Mouse (Mus musculus) lung, postnatal 0 days (tissue): ENCODE data around the gene Kcnh3. TPM values are rescaled to one million over a fixed set of nuclear protein-coding genes. Genes with fewer than 3 reads are reported as not detected.
A peak's percentile ranks its signal among the peaks of the same experiment; 100 is the strongest.

Experiments used
- ATAC-seq: fragments of 200-750 bp; cut with Nextera tagmentation; 2 replicates; pipeline ENCODE4 v1.8.0; 2017; ENCODE audit warnings: moderate library complexity
- DNase-seq: peaks from one replicate; pipeline ENCODE4 v3.0.0-alpha.2; 2016; ENCODE audit warnings: low spot score
- H3K27ac ChIP-seq: fragments of 300-500 bp; sonication (generic); 2 replicates; pipeline ENCODE4 v1.5.1; 2014; ENCODE audit warnings: antibody characterized with exemption, mild to moderate bottlenecking, low read length, mixed read lengths
- H3K27me3 ChIP-seq: fragments of 300-500 bp; sonication (generic); replicated peaks from 2 replicates; pipeline ENCODE4 v1.6.1; 2014; ENCODE audit warnings: low read length, mixed read lengths; ENCODE audit not compliant: insufficient read depth
- H3K36me3 ChIP-seq: fragments of 300-500 bp; sonication (generic); 2 replicates; pipeline ENCODE4 v1.6.1; 2014; ENCODE audit warnings: low read length, mixed read lengths; ENCODE audit not compliant: insufficient read depth
- H3K4me1 ChIP-seq: fragments of 300-500 bp; sonication (generic); 2 replicates; pipeline ENCODE4 v1.6.1; 2014; ENCODE audit warnings: antibody characterized with exemption, low read depth, low read length, mixed read lengths; ENCODE audit not compliant: insufficient read depth
- H3K4me2 ChIP-seq: fragments of 300-500 bp; sonication (generic); replicated peaks from 2 replicates; pipeline ENCODE4 v1.6.1; 2014; ENCODE audit warnings: low read depth, mild to moderate bottlenecking, low read length, moderate library complexity, mixed read lengths
- H3K4me3 ChIP-seq: fragments of 300-500 bp; sonication (generic); 2 replicates; pipeline ENCODE4 v1.5.1; 2014; ENCODE audit warnings: low read depth, low read length
- H3K9ac ChIP-seq: fragments of 300-500 bp; sonication (generic); replicated peaks from 2 replicates; pipeline ENCODE4 v1.6.1; 2014; ENCODE audit warnings: low read depth, mild to moderate bottlenecking
- H3K9me3 ChIP-seq: fragments of 300-500 bp; sonication (generic); 2 replicates; pipeline ENCODE4 v1.6.1; 2016; ENCODE audit warnings: low read length, mixed read lengths
- CTCF ChIP-seq: IDR thresholded peaks from 2 replicates; pipeline ENCODE4 v1.5.1; 2016; ENCODE audit warnings: antibody characterized with exemption, mild to moderate bottlenecking
- EP300 ChIP-seq: IDR thresholded peaks from 2 replicates; pipeline ENCODE4 v1.6.1; 2016; ENCODE audit warnings: antibody characterized with exemption, mild to moderate bottlenecking, control low read depth
- whole genome bisulfite sequencing: fragments of 180-500 bp; shearing (Covaris S2); extraction: QIAGEN DNeasy Blood & Tissue Kit; methylation state at CpG from one replicate; pipeline ENCODE4 v1.1.7; 2014; 5-methylcytosine and 5-hydroxymethylcytosine counted together
- polyA plus RNA-seq: library from polyadenylated mRNA; unstranded; fragments of >200 nt; fragmentation: Nextera tagmentation; extraction: Ambion mirVana; gene quantifications from 2 replicates; pipeline ENCODE4 v1.2.1, GENCODE M21; 2015

The Kcnh3 gene
- polyA plus RNA-seq, 1 experiment from 2014 or later: 0.21 TPM

DNA sequence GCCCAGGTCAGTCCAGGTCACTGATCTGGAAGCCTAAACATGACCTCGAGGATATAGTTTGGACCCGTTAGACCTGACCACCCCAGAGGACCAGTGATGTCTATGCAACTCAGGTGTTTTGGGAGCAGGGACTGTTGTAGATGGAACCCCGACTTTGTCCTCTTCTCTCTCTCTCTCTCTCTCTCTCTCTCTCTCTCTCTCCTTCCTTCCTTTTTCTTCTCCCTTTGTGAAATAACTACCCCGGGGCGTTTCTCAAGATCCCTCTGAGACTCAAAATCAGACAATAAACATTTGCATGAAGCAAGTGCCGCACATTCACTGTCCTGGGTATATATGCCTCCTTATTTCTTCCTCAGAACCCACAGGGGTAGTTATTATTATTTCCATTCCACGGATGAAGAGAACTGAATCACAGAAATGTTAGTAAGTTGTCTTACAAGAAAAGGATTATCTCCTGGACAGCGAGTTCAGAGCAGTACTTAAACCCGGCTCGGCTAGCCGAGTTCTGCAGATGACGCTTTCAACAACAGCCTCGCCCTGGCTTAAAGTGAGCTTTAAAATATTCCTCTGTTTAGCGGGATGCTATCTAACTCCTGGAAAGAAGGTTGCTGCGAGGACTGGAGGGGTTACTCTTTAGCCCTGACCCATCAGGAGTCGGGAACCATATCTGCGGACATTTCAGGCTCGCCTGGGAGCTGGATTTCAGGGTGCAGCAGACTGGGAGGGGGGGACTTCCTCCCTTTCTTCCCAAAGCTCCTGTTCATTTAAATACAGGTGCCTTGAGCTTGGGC lies 1.7 kb upstream of the Kcnh3 start:
- Histone ChIP-seq H3K27ac (no peak overlapping the region), H3K4me1 (peaks cover 8% of the 10 kb centered on the region; the same call in 1 of the 2 replicates), H3K27me3 (peaks cover 50% of the 10 kb centered on the region), H3K4me2 (peak overlapping the region; percentile 83), H3K36me3 (no peaks in the 10 kb centered on the region), H3K9ac (no peak overlapping the region), H3K4me3 (peak overlapping the region; percentile 45), H3K9me3 (no peaks in the 10 kb centered on the region)
- 6% methylated on average over 18 of the region's 18 CpGs for WGBS
- no peak for TF ChIP-seq CTCF
- no peak for TF ChIP-seq EP300
- DNase-seq (no peak), ATAC-seq (no peak)

DNA sequence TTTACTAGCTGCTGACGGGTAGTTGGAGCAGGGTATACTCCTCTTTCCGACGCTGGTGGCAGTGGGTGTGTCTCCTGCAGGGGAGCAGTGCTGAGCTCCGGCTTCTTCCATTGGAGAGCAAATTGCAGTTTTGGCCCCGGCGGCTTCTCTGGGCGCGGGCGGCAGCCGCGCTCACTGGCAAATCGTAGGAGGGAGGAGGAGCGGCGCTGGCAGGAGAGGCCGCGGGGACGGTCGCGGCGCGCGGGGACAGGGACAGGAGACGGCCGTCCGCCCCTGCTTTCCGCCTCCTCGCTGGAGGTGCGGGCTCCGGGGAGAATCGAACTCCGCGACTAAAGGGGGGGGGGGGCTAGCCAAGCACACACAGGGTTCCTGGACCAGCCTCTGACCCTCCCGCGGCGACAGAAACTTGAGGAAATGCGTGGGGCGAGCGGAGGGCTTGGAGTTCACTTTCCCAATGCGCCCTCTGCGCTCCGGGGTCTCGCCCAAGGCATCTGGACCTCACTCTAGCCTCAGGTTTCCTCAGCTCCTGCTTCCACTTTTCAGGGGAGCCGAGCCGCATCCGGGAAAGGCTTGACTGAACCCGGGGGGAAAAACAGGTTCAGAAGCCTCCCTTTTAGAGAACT lies 965 bp upstream of the Kcnh3 start:
- Histone ChIP-seq H3K4me3 (peak overlapping the region; percentile 45), H3K27me3 (peaks cover 55% of the 10 kb centered on the region), H3K9ac (no peak overlapping the region), H3K4me1 (peaks cover 8% of the 10 kb centered on the region; the same call in 1 of the 2 replicates), H3K9me3 (no peaks in the 10 kb centered on the region), H3K27ac (no peak overlapping the region), H3K36me3 (no peaks in the 10 kb centered on the region), H3K4me2 (peak overlapping the region; percentile 83)
- ATAC-seq: 0 out of 2 replicates have a peak, but pooled peaks have one; percentile 13
- TF ChIP-seq CTCF: no peak
- peak; percentile 41 for DNase-seq
- WGBS: under 1% methylated on average over 40 of the region's 46 CpGs

DNA sequence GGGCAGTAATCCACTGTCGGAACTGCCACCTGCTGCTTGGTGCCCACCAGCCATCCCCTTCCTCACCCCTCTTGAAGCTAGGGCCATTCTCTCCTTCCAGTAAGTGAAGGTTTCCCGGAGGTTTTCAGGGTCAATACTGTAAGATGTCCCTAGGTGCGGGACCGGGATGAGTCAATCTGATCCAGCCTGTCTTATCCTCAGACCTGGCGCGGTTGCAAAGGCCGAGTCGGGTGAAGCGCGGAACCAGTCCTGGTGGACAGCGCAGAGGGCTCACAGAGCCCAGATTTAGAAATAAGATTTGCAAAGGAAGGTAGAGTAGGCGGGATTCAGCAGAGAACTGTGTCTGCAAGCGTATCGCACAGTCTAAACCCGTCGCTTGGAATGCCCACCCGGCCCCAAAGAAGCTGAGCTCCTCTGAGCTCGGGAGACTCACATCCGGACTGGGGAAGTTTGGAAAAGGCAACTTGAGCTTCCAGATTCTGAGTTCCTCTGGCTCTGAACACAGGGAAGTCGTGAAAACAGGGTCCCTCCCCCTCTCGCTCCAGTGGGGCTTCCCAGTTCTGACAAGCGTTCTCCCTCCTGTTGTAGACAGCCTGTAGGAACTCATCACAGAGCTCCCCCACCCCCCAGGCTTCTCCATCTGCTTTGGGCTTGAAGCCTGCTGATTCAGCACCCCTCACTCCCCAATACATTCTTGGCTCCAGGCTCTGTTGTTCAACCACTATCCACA lies 585 bp downstream of the Kcnh3 start:
- TF ChIP-seq EP300 (no peak), CTCF (no peak)
- ATAC-seq (peak; percentile 10; the same call in 1 of the 2 replicates), DNase-seq (peak; percentile 28)
- Histone ChIP-seq H3K4me2 (peak overlapping the region; percentile 83; the same call in 1 of the 2 replicates), H3K9ac (no peak overlapping the region), H3K4me3 (peak overlapping the region; percentile 45; the same call in 1 of the 2 replicates), H3K27ac (no peak overlapping the region), H3K9me3 (no peaks in the 10 kb centered on the region), H3K4me1 (peaks cover 8% of the 10 kb centered on the region; the same call in 1 of the 2 replicates), H3K27me3 (peaks cover 54% of the 10 kb centered on the region), H3K36me3 (no peaks in the 10 kb centered on the region)
- WGBS: 2% methylated on average over 21 of the region's 22 CpGs

DNA sequence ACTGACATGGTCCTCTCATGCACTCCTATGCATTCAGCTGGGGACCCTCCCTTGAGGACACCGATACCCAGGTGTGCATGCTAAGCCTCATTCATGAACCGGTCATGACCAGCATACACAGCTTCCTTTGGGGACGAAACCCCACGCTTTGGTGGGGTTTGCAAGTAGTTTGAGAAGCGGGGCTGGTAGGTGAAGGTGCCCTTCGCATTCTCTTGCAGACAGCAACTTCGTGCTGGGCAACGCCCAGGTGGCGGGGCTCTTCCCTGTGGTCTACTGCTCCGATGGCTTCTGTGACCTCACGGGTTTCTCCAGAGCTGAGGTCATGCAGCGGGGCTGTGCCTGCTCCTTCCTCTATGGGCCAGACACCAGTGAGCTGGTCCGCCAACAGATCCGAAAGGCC lies 1.4 kb downstream of the Kcnh3 start:
- peaks cover 8% of the 10 kb centered on the region; the same call in 1 of the 2 replicates for H3K4me1 ChIP-seq
- ATAC-seq (no peak), DNase-seq (no peak)
- TF ChIP-seq CTCF (no peak), EP300 (no peak)
- H3K27me3 ChIP-seq: peaks cover 54% of the 10 kb centered on the region
- no peak overlapping the region for H3K9ac ChIP-seq
- no peak overlapping the region for H3K27ac ChIP-seq
- H3K4me2 ChIP-seq: no peak overlapping the region
- 28% methylated on average over 14 of the region's 14 CpGs for WGBS
- H3K4me3 ChIP-seq: no peak overlapping the region
- no peaks in the 10 kb centered on the region for H3K9me3 ChIP-seq
- H3K36me3 ChIP-seq: no peaks in the 10 kb centered on the region

DNA sequence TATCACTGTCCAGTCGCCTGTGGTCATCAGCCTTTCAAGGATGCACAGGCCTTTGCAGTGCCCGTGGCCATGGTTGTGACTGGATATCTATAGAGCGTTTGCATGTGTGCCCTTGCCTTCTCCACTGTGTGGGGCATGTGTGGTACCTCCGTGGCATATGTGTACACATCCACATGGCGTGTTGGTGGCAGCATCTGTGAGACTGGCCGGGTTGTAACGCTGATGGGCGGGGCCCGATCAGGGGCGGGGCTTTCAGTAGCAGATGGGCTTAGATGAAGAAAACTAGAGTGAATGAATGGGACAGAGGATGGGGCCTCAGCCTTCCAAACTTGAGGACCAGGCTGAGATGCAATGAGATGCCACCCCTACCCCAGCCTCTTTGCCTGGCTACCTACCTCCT lies 7.3 kb downstream of the Kcnh3 start:
- no peaks in the 10 kb centered on the region for H3K9me3 ChIP-seq
- 63% methylated on average over 10 of the region's 10 CpGs for WGBS
- no peak overlapping the region for H3K4me2 ChIP-seq
- H3K4me3 ChIP-seq: no peak overlapping the region
- DNase-seq: no peak
- TF ChIP-seq CTCF: no peak
- TF ChIP-seq EP300: no peak
- no peaks in the 10 kb centered on the region for H3K4me1 ChIP-seq
- H3K27ac ChIP-seq: no peak overlapping the region
- no peak overlapping the region for H3K9ac ChIP-seq
- ATAC-seq: no peak
- no peaks in the 10 kb centered on the region for H3K36me3 ChIP-seq
- 0 out of 2 replicates have a peak, but pooled peaks cover 11% of the 10 kb centered on the region for H3K27me3 ChIP-seq

DNA sequence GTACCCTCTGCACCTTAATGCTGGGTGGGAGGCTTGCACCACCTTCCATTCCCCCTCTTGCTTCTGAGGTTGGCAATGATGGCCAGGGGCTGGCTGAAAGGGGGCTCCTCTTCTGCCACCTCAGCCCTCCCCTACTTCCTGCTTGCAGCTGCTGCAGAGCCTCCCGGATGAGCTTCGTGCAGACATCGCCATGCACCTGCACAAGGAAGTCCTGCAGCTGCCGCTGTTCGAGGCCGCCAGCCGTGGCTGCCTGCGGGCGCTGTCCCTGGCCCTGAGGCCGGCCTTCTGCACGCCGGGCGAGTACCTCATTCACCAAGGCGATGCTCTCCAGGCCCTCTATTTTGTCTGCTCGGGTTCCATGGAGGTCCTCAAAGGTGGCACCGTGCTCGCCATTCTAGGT lies 9.1 kb downstream of the Kcnh3 start:
- no peak for DNase-seq
- no peak overlapping the region for H3K27ac ChIP-seq
- no peak for ATAC-seq
- H3K9me3 ChIP-seq: no peaks in the 10 kb centered on the region
- no peak overlapping the region for H3K4me3 ChIP-seq
- no peaks in the 10 kb centered on the region for H3K4me1 ChIP-seq
- TF ChIP-seq CTCF (no peak), EP300 (no peak)
- H3K36me3 ChIP-seq: no peaks in the 10 kb centered on the region
- H3K9ac ChIP-seq: no peak overlapping the region
- H3K27me3 ChIP-seq: 0 out of 2 replicates have a peak, but pooled peaks cover 6% of the 10 kb centered on the region
- H3K4me2 ChIP-seq: no peak overlapping the region
- 50% methylated on average over 17 of the region's 17 CpGs for WGBS
